Mouse (Mus musculus): ENCODE results near the gene Cldn19.
"Not testable (repeated sequence)": the region's sequence is repeated elsewhere in the genome, so short reads cannot be mapped to it uniquely, and the experiment has no call there.

Cldn19 gene

DNA sequence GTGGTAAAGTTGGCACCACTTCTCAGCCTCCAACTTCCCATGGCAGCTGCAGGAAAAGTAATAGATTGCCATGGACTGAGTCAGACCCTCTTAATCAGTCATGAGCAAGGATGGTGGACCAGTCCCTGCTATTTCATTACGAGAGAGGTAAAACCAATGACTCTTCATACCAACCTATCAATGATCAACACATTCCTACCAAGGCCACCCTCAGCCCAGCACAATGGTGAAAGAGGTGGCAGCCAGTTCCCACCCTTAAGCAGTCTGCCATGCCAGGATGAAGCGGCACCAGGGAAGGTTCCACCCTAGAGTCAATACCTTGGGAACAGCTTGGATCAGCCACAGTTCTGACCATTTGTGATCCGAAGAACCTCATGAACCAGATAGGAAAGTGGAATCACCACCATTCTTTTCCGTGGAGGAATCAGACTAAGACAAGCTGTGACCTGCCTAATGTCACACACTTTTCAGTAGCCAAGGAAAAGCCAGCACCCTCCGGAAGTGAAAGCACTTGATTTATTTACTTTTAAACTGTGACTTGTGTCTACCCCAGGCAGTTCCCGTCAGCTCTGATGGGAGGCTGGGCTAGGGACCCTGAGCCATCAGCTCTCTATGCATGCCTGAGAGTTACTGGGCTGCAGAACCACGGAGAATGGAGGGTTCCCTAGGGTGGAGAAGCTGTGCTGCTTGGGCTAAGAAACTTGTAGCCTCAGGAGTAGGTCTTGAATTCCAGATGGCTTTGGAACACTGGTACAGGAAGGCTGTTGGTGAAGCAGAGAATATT lies 3.0 kb upstream of the Cldn19 start:
- DNase-seq (ENCODE audit: low spot score in 2 of 2), result no peak

DNA sequence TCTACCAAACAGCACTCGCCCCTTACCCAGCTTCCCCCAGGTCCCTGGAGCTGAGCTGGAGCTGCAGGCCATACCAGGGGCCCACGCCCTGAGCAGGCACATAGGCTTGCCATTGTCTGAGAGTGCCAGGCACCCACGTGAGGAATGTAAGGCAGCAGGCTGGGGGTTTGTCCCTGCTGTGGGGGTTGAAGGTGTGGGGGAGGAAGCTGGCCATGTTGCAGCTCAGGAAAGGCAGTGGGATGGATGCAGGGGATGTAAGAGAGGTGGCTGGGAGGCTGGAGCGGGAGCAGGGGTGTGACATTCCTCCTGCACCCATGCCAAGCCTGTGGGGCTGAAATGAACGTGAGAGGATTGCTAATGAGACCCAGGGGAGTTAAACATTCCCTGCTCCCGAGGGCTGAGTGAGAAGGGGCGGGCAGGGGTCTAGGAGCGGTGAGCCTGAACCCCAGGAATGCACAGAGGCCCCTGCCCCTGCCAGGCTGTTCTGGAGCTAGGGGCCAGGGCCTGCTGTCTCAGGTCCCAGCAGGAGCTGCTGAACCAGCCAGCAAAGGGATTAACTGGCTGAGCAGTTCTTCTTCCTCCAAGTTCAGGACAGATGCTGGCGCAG lies 1.1 kb upstream of the Cldn19 start:
- DNase-seq (ENCODE audit: low spot score in 2 of 2), result no peak

DNA sequence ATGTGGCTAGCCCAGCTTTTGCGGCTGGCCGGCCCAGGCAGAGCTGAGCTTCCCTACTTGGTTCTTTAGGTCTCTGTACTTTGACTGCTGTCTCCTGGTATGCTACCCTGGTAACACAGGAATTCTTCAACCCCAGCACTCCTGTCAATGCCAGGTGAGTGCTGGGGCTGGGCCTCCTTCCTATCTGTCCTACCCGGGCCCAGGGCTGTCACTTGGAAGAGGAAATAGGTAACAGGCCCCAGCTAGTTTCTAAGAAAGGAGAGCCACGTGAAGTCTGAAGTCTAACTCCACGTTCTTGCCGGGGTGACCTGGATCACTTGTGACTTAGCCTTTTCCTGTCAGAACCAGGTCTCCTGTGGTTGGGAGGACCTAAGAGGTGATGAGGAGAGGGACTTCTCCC lies 1.9 kb downstream of the Cldn19 start:
- no peak for DNase-seq (ENCODE audit: low spot score in 2 of 2)

DNA sequence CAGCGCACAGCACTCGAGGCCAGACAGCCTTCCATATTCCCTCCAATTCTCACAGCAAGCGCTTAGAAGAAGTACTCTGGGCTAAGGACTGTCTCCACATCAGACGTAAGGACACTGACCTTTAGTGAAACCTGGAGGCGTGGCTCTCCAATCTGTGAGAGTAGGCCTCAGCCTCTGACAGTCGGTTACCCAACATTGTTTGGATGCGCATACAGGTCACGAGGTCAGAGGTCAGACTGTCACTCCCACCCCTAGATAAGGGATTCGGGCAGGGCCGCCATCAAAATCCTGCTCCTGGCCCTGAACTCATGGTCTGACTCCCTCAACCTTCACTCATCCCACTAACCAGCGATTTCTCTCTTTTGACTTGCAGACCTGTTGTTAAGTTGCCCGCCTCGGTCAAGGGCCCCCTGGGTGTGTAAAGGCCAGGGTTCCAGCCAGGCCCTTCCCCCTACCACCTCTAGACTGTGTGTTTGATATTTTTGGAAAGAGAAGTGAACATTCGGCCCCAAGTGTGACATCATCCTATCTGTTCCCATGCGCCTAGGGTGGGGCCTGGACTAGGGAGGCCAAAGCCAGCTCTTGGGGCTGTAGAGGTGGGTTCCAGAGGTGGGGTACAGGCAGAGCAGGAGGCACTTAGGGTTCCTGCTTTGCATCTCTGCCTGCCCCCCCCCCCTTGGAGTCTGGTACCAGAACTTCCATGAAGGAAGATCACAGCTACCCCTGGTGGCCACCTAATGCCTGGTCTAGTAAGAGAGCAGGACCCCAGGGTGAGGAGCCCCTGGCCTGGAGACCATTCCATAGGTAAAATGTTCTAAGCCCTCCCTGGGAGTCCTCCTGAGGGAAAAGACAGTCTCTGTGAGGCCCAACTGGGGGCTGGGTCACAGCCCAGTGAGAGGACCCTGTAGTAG lies 4.4 kb downstream of the Cldn19 start:
- no peak for DNase-seq (ENCODE audit: low spot score in 2 of 2)

DNA sequence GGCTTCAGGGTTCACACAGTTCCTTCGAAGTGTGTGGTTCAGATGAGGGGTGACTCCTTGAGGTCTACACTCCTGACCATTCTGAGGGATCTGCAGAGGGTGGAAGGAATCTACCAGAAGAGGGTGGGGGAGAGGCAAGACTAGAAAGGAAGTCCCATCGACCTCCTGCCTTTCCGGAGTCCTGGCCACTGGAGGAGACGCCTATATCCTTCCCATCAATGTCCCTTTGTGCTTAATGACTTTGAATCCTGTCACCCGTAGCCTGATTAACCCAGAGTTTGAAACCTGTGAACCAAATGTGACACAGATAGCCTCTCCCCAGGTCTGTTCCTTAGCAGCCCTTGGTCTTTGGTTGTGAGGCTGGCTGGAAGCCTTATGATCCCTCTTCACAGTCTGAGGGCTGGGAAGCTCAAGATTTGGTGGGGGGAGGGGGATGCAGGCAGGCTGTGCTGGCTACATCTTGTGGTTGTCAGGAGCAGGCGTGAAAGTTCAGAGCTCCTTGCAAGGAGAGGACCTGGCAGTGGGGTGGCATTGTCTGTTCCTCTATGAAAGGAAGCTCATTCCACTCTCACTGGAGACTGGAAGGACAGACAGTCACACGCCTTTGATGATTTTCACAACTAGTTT lies 6.0 kb downstream of the Cldn19 start:
- no peak for DNase-seq (ENCODE audit: low spot score in 2 of 2)

DNA sequence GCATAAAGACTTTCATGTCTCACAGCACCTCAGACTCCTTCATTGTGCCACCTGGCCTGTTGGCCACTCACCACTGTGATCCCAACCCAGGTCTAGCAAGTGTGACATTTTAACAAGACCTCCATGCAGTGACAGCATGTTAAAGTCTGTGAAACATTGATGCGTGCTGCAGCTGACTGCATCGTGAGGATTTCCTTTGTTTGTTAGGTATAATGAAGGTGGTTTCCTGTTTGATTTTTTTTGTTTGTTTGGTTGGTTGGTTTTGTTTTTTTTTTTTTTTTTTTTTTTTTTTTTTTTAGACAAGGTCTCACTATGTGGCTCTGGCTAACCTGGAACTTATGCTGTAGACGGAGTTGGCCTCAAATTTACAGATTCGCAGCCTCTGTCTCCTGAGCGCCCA lies 7.3 kb downstream of the Cldn19 start:
- DNase-seq (ENCODE audit: low spot score in 2 of 2), result no peak

DNA sequence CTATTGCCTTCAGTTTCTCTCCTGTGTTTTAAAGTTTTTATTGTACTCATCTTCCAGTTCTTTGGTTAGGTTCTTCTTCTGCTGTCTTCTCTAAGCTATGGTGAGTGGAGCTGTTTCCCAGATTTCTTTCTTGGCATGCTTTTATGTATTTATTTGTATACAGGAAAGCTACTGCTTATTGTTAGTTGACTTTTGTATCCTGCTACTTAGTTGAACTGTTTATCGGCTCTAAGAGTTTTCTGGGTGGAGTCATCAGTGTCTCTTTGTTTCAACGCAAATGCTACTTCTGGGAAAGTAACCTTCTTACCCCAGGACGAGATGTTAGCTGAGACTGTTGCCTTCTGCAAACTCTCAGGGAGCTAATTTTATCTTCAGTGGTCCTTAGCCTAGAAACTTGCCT lies 8.2 kb downstream of the Cldn19 start:
- no peak for DNase-seq (ENCODE audit: low spot score in 2 of 2)

DNA sequence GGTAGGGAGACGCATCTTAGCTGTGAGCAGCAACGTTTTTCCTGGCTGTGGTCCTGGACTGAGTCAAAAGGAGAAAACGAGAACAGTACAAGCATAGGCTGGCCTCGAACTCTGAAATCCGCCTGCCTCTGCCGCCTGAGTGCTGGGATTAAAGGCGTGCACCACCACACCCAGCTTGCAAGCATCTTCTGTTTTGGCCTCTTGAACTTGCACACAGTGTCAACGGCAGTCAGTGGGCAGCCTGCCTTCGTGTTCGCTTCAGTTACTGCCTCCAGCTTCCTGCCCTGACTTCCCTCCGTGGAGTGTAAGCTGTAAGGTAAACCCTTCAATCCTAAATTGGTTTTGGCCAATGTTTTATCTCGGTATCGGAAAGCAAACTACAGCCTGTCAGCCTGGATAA lies 11.4 kb downstream of the Cldn19 start:
- DNase-seq (ENCODE audit: low spot score in 2 of 2), result no peak

DNA sequence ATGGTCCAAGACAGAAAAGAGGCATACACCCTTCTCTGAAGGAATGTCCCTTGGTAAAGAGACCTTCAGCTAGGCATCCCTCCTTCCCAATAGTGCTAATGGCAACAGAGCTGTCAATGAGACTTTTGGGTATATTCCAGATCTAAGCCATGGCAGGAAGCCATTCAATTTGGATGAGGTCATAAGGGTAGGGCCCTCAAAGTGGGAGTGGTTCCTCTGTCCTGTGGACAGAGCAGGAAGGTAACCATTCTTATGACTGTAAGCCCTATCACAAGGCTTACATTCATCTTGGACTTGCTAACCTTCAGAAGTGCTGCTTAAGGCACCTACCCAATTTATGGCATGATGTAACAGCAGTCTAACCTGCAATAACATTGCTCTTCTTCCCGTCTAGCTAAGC lies 19.4 kb downstream of the Cldn19 start:
- no peak for DNase-seq (ENCODE audit: low spot score in 2 of 2)

DNA sequence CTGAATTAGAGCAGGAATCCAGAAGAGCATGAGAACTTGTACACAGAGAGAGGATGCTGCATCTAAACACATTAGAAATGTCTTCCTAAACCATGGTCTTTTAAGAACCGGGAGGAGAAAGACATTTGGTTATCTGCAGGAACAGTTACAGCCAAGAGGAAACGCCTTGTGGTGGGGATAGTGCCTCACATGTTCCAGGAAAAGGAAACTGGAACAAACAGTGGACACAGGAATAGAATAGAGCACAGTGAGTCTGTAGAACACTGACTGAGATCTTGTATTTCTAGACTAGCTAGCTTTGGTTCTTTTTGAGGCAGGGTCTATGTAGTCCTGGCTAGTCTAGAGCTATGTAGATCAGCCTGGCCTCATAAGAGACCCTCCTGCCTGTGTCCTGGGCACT lies 20.0 kb downstream of the Cldn19 start:
- DNase-seq (ENCODE audit: low spot score in 2 of 2), result no peak

DNA sequence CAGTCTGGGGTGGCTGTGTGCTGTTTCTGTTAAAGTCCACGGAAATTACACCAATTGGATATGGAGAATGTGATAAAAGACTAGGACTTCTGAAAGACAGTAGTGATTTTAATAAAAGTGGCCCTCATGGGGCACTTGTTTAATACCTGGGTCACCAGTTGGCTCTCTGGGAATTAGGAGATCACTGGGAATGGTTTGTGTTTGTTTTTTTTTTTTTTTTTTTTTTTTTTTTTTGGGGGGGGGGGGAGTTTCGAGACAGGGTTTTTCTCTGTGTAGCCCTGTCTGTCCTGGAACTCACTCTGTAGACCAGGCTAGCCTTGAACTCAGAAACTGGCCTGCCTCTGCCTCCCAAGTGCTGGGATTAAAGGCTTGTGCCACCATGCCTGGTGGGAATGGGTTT lies 20.5 kb downstream of the Cldn19 start:
- no peak for DNase-seq (ENCODE audit: low spot score in 2 of 2)

DNA sequence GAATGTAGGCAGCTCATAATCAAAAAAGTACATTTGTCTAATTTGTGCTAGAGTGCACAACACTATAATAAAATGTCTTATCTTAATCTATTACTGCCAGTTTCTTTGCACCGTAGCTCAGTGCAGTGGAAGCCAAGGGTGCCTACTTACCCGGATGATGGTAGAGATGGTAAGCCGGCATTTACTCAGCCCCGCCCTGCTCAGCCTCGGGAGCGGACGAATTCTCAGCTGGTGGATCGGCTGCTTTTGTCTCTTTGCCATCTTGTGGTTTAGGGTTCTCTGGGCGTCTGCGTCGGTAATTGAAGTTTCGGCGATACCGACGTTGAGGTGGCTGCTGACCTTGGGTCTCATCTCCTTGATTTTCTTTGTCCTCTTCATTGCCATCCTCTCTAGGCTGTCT lies 23.6 kb downstream of the Cldn19 start:
- DNase-seq (ENCODE audit: low spot score in 2 of 2), result not testable (repeated sequence)

DNA sequence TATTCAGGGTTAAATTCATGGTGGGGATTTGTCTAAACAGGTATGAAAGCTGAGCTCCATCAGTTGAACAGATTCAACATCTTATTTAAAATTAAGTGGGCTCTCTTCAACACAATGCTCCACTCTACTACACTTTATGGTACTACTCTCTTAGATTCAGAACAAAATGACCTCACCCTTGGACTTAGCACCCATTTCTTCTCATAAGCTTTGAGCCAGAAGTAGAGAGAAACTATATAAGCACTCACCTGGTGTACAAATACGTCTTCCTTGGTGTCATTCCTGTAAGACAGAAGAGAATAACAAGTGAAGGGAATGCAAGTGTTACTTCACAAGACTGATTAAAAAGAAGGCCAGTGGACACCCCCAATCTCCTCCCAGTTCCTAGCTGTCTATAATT lies 29.6 kb downstream of the Cldn19 start:
- no peak for DNase-seq (ENCODE audit: low spot score in 2 of 2)

DNA sequence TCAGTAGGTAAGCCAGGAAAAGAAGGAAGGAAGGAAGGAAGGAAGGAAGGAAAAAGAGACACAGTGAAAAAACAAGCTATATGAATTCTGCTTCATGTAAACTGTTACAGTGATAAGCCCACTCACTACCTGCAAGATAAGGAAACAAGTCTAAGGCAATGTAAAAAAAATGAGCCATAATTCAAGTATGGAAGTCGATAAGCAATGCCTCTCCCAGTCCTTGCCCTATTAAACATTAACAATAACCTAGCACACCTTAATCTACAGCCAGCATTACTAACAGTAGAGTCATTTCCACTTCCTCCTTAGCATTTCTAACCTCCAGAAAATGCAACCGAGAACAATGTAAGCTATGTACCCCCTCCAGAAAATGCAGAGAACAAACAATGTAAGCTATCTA lies 30.1 kb downstream of the Cldn19 start:
- no peak for DNase-seq (ENCODE audit: low spot score in 2 of 2)

DNA sequence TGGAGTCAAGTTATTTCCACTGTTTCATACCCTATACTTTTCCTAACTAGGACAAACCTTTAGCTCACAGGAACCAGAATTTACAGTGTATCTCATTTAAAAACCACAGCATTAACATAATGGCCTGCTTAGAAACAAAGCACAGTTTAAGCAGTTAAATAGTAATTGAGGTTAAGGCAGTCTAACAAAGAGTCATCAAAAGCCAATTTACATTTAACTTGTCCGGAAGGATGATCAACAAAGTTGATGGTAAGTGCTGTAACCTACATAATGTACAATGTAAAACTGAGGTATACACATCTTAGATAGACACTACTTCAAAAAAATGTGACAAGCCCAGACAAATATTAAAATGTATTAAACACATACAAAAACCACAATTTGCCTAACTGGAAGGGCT lies 36.7 kb downstream of the Cldn19 start:
- DNase-seq (ENCODE audit: low spot score in 2 of 2), result no peak

DNA sequence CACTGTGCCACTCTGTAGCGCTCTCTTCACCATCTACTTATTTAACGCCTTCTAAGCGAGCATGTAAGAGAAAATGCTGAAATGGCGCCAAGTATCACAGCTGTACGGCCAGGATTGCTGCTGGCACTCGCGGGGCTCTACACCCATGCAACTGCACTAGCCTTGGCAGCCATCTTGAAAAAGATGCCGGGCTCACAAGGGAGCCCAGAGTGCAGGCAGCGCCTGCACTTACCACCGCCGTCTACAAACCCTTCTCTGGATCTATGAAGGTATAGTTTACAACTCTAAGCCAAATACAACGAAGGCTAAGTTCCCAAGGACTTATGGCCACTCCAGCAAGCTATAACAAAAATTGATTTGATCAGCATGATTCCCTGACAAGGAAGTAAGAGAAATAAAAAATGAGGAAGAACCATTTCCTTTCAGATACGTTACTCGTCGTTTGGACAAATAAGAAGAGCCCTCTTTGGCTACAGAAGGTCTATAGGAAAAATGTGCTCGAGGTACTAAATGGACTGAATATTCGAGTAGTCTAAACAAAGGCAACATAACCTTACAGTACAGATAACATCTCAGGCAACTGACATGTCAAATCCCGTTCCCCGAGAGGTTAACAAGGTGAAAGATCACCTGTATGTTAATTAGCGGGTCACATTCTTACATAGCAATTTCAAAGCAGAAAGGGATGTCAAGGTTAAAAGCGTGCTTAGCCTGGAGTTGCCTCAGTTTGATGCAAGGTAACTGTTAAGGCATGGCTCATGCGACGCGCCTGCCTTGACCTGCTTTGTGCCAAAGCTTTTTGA lies 37.8 kb downstream of the Cldn19 start:
- peak; percentile 53 to 56 for DNase-seq (ENCODE audit: low spot score in 2 of 2)

DNA sequence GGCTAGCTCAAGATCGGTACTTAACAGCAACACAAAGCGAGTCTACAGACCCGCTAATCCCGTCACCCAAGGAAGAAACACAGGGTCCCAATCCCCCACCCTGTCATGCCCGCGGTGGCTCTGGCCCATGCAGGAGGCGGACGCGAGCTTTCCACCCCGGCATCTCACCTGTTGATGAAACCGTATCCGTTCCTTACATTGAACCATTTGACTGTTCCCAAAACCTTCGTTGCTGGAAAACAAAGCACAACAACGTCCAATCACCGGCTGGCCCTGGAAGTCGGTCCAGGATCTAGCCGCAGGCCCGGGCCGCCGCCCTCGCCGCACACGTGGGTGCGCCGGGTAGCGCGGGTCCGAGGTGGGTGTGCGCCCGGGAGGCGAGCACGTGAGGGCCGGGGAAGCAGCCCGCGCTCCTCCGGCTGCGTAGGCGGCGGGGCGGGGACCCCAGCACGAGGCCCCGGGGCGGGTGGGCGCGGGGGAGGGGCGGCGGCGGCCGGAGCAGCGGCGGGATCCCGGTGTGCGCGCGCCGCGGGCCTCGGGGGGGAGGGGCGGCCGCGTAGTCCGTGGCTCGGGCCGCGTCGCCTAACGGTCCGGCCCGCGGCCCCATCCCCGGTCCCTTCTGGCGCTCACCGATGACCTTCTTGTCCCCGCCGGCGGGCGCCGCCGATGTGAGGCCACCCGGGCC lies 38.5 kb downstream of the Cldn19 start:
- peak; percentile 32 to 33 for DNase-seq (ENCODE audit: low spot score in 2 of 2)

DNA sequence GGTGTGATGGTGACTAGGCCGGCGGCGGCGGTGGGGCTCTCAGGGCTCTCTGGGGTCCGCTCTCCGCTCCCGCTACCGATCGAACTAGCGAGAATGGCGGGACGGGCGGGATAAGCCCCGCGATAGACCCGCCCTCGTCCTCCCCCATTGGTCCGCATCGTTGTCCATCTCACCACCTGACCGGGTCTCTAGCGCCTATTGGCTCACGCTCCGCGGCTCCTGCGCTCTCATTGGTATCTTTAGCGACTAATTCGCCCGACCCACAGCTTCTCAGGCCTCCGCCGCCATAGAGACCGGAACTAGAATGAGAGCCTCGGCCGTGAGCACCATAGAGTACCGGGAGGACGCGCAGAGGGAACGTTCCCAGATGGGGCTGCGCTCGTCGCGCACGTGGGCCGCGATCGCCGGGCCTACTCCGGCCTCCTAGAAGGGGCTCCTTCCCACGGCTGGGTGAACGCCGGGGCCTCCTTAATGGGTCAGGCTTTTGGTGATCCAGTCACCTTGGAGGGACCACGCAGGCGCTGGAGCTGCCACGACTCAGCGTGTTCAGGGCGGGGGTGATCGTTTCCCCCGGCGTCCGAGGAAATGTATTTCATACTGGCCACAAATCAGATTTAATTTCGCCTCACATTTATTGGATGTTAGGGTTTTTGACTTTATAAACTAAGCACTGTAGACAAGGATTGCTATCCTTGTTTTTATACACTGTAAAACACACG lies 39.4 kb downstream of the Cldn19 start, which contains the start of gene Ybx1:
Gene Ybx1 (minus strand): TSS at position 190 of the 719 bp plus-strand sequence.
- peak; percentile 98 to 99 for DNase-seq (ENCODE audit: low spot score in 2 of 2)

DNA sequence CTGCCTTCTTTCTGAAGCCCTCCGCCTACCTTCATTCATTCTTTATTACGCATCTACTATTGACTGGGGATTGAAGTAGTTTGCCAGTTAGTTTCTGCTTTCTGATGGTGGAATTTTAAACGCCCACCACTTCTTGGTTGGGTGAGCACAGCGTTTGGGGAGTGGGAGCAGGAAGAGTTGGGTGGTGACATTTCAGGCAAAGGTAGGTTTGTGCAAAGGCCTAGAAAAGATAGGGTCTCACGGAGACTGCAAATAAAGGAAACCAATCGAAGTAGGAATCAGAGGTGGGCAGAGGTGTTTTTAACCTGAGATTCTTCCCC lies 39.9 kb downstream of the Cldn19 start:
- no peak for DNase-seq (ENCODE audit: low spot score in 2 of 2)

DNA sequence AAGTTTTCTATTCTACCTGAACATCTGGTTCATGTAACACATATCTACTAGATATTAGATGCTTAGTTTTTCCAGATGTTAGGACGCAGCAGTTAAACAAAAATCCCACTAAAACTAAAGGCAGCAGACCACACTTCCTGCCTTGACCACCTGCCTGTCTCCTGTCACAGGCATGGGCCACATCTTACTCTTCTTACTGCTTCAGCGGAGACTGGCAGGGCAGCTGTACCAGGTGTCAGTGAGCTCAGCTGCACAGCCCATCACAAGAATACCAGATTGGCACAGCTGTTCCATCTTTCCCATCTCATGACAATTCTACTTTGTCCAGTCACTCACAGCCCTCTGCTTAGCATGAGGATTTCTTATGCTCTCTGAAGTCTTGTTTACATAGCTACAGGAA lies 42.1 kb downstream of the Cldn19 start:
- DNase-seq (ENCODE audit: low spot score in 2 of 2), result no peak
